Mouse (Mus musculus): Measurements from ENCODE around the gene Cckbr.

DNA sequence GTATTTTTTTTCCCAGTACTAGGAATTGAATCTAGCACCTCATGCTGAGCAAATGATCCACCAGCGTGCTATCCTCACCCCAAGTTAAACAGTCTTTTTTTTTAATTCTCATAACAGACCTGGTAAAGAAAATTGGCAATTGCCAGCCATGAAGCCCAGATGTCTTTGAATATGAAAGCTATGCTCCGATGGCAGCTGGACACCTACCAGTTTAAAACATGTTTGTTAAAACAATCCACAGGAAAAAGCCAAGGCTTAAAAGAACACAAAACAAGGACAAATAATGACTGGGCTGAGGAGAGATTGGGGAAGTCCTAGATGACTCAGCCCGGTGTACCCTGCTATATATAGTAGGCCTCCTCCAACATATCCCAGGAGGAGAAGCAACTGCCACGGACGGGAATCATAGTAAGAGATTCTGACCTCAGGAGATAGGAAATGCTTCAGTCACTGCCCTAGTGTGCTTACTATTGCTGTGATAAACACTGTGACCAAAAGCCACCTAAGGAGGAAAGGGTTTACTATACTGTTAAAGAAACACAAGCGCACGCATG, 49.9 kb downstream of the Cckbr start:
- TF ChIP-seq CTCF (IDR thresholded peaks at IDR 0.05; ENCODE audit: control insufficient read depth, insufficient read depth, insufficient read length) (no peak), USF1 (IDR thresholded peaks at IDR 0.05; ENCODE audit: low read depth) (no peak), MAX (IDR thresholded peaks at IDR 0.05) (no peak)
